Mouse (Mus musculus): ENCODE data around the gene AC129217.1.

Gene AC129217.1

GRCm38 (mm10) chr19:8829660-8830059, at the start of gene AC129217.1:
TSS of gene AC129217.1 (plus strand) at chr19:8829773.
- DNase-seq = no peak

GRCm38 (mm10) chr19:8786008-8786781, 43.4 kb upstream of the AC129217.1 start, which contains the start of gene Taf6l:
TSS of gene Taf6l (minus strand) at chr19:8786417.
- DNase-seq = peak; percentile 96

- peak; percentile 41 for DNase-seq
These were observed 41.1 kb upstream of the AC129217.1 start for GRCm38 (mm10) chr19:8788521-8788920.

GRCm38 (mm10) chr19:8789171-8789570, 40.4 kb upstream of the AC129217.1 start:
- no peak for DNase-seq

- DNase-seq = no peak
These were observed 39.4 kb upstream of the AC129217.1 start for GRCm38 (mm10) chr19:8790171-8790570.

GRCm38 (mm10) chr19:8798264-8798946, 31.2 kb upstream of the AC129217.1 start, which contains the start of gene Polr2g:
TSS of gene Polr2g (minus strand) at chr19:8798577.
- DNase-seq = peak; percentile 96

GRCm38 (mm10) chr19:8798947-8799315, 30.6 kb upstream of the AC129217.1 start:
- DNase-seq = no peak

GRCm38 (mm10) chr19:8802130-8802821, 27.3 kb upstream of the AC129217.1 start, which contains the start of gene Zbtb3:
TSS of gene Zbtb3 (plus strand) at chr19:8802555.
- peak; percentile 97 for DNase-seq

GRCm38 (mm10) chr19:8803204-8803780, 26.3 kb upstream of the AC129217.1 start:
- no peak for DNase-seq

GRCm38 (mm10) chr19:8803879-8804660, 25.5 kb upstream of the AC129217.1 start:
- no peak for DNase-seq

GRCm38 (mm10) chr19:8806810-8807209, 22.8 kb upstream of the AC129217.1 start:
- no peak for DNase-seq

GRCm38 (mm10) chr19:8815812-8816211, 13.8 kb upstream of the AC129217.1 start:
- no peak for DNase-seq

GRCm38 (mm10) chr19:8817001-8817400, 12.6 kb upstream of the AC129217.1 start:
- no peak for DNase-seq

- no peak for DNase-seq
These were observed 11.2 kb upstream of the AC129217.1 start for GRCm38 (mm10) chr19:8818301-8818798.

- peak; percentile 99 for DNase-seq
These were observed 10.6 kb upstream of the AC129217.1 start, which contains the start of gene Ttc9c for GRCm38 (mm10) chr19:8818801-8819595. TSS of gene Ttc9c (minus strand) at chr19:8819333.

- peak; percentile 99 for DNase-seq
These were observed 9.8 kb upstream of the AC129217.1 start, which contains the start of gene Hnrnpul2 for GRCm38 (mm10) chr19:8819596-8820423. TSS of gene Hnrnpul2 (plus strand) at chr19:8820010.

- DNase-seq = no peak
These were observed 9.1 kb upstream of the AC129217.1 start for GRCm38 (mm10) chr19:8820424-8820956.

- no peak for DNase-seq
These were observed 8.4 kb upstream of the AC129217.1 start for GRCm38 (mm10) chr19:8821146-8821545.

- DNase-seq = no peak
These were observed 6.9 kb upstream of the AC129217.1 start for GRCm38 (mm10) chr19:8822696-8823095.

GRCm38 (mm10) chr19:8830664-8831063, 1.1 kb downstream of the AC129217.1 start:
- no peak for DNase-seq

Data from embryo, embryonic 11 days (tissue).